Mouse (Mus musculus): ENCODE results near the gene Dnmbp.
"Not testable (repeated sequence)": the region's sequence is repeated elsewhere in the genome, so short reads cannot be mapped to it uniquely, and the experiment has no call there.

The Dnmbp gene

DNA sequence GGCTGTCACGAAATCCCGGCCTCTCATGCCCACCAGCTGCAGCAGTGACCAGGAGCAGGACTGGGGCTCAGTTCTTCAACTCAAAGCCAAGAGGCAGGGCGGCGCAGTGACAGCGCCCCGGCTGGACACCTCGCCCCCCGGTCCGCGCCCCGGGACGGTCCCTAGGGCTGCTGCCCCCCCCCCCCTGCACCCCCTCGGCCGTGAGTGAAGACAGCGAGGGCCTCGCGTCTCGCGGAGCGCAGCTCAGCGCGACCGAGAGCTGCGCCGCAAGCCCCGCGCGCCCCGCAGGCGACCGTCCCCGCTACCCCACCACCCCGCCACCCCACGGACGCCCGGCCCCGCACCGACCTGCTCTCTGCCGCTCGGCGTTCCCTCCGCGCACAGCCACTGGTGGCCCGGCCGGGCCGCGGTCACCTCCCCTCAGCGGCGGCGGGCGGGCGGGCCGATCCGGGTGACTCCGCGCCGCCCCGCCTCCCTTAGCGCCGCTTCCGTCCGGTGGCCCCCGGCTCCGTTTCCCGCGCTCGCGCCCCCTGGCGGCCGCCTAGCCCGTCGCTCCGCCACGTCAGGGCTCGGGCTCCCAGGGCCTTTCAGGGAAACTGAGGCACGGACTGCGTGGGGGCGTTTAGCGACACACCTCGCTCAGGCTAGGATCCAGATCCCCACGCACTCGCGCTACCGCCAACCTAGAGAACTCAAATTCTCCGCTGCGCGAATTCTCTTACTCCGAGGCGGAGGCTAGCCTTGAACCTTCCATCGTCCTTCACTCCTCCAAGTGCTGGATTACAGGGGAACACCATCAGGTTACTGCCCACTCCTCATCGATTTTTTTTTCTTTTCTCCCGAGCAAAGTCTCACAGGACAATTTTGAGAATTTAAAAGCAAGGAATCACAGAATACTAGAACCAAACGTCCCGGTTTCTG is at the start of gene Dnmbp:
Gene Dnmbp (minus strand): TSS at position 423 of the 921 bp plus-strand sequence.
- DNase-seq, result peak; percentile 80

- DNase-seq, result no peak
Observed at GRCm38 (mm10) chr19:43986069-43986794, 46.2 kb upstream of the Dnmbp start, which contains the start of gene Cpn1. TSS of gene Cpn1 (minus strand) at chr19:43986556.

GRCm38 (mm10) chr19:43981992-43982391 is 42.0 kb upstream of the Dnmbp start:
- DNase-seq, result no peak

DNA sequence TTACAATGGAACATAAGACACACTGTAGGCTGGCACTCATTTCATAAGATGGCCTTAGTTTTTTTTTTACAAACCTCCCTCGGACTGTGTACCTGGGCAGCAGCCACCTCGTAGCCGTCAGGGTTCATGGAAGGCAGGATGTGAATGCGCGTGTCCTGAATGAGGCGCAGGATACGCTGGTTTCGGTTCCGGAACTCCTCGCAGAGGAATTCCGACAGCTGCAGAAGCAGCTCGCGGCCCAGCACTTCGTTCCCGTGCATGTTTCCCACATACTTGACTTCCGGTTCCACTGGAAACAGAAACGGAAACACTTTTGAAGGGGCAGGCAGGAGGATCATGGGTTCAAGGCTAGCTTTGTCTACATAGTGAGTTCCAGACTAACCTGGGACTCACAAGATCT is 40.7 kb upstream of the Dnmbp start:
- no peak for DNase-seq

- DNase-seq, result no peak
Observed at GRCm38 (mm10) chr19:43977799-43978198, 37.8 kb upstream of the Dnmbp start.

DNA sequence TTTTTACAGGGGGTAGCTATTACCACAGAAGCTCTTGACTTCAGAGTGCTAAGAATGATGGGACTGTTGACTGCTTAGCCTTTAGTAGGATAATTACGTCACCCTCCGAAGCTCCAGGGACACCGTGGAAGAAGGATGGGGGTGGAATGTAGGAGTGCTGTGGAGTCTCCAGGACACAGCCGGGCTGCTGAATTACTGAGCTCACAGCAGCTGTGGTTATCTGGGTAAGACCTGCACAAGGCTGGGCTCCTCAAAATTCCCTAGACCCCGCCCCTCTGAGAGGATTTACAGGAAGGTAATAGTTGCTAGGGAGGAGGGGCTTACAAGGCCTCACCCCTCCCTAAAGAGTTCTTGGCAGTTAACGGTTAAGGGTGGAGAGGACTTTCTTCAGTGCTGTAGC is 36.7 kb upstream of the Dnmbp start:
- no peak for DNase-seq

- DNase-seq, result no peak
Observed at GRCm38 (mm10) chr19:43974221-43974620, 34.2 kb upstream of the Dnmbp start.

- no peak for DNase-seq
Observed at GRCm38 (mm10) chr19:43973711-43974110, 33.7 kb upstream of the Dnmbp start.

DNA sequence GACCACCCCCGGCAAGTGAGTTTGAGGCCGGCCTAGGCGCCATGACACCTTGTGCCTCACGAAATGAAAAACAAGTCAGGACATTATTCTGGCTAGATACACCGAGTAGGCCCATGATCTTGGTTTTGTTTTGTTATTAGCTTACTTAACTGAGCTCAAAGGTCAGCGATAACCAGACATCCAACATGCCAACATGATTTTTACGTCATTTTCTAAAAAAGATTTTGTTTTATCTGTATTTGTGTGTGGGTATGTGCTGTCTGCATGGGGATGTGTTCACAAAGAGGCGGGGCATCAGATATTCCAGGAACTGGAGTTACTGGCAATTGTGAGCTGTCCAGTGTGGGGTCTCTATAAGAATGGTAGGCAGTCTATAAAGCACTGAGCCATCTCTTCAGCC is 32.1 kb upstream of the Dnmbp start:
- DNase-seq, result no peak

DNA sequence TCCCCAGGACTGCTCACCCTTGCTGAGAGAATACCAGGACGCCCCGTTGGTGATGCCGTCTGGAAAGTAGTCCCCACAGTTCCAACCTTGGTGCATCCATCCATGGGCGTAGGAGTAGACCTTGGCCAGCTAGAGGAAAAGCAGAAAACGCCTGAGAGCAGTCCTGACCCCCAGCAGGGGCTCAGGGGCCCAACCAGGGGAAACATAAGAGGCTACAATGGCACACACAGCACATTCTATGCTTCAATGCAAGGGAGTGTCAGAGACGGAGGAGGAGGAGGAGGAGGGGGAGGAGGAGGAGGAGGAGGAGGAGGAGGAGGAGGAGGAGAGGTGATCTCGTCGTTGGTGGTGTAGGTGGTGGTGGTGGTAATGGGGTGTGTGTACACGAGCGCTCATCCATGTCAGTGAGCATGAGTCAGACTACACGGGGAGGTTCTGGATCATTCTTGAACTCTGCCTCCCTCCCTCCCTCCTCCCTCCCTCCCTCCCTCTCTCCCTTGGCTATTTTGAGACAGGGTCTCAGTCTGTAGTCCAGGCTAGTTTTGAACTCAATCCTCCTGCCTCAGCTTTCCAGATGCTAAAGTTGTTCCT is 28.5 kb upstream of the Dnmbp start:
- no peak for DNase-seq

- no peak for DNase-seq
Observed at GRCm38 (mm10) chr19:43966481-43966880, 26.5 kb upstream of the Dnmbp start.

DNA sequence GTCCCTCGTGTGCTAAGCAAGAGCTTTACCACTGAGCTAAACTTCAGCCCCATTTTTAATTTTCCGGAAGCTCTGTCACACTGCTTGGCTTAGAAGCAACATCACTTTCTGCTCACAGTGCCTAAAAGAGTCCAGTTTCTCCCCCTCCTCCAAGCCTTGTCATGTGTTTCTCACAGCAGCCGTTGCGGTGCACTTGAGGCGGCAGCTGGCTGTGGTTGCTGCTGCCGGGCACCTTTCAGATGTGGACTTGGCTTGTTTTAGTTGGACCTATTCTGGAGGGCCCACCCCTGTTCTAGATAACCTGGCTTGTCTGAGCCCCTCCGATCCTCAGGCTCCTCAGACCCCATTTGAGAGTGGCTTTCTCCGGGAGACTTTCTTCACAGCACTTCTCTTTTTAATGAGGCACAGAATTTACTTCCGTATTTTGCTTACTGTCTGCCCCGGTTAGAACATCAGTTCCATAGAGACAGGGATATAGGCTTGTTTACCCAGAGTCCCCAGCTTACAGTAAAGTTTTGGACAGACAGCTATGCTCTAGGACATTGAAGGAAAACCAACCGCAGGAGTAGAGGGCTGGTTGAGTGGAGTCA is 25.6 kb upstream of the Dnmbp start:
- no peak for DNase-seq

DNA sequence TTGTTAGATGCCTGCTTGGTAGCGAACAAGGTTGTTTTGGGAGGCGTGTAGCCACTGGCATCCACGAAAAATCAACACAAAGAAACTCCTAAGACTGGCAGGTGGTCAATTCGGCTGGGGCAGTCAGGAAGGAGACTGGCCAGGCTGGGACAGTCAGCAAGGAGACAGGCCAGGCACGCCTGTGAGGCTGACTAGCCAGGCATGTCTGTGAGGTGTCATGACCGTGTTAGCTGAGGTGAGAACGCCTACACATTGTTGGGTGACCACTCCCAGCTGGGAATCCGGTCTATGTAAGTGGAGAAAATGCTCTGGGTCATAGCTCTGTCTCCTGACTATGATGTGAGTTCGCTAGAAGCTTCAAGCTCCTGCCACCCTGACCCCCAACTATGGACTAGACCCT is 22.8 kb upstream of the Dnmbp start:
- no peak for DNase-seq

GRCm38 (mm10) chr19:43961185-43961584 is 21.2 kb upstream of the Dnmbp start:
- DNase-seq, result no peak

- no peak for DNase-seq
Observed at GRCm38 (mm10) chr19:43960014-43960413, 20.0 kb upstream of the Dnmbp start.

- peak; percentile 42 for DNase-seq
Observed at GRCm38 (mm10) chr19:43959162-43959561, 19.2 kb upstream of the Dnmbp start.

- no peak for DNase-seq
Observed at GRCm38 (mm10) chr19:43957881-43958280, 17.9 kb upstream of the Dnmbp start.

GRCm38 (mm10) chr19:43957402-43957801 is 17.4 kb upstream of the Dnmbp start:
- no peak for DNase-seq

- no peak for DNase-seq
Observed at GRCm38 (mm10) chr19:43955266-43955665, 15.3 kb upstream of the Dnmbp start.

DNA sequence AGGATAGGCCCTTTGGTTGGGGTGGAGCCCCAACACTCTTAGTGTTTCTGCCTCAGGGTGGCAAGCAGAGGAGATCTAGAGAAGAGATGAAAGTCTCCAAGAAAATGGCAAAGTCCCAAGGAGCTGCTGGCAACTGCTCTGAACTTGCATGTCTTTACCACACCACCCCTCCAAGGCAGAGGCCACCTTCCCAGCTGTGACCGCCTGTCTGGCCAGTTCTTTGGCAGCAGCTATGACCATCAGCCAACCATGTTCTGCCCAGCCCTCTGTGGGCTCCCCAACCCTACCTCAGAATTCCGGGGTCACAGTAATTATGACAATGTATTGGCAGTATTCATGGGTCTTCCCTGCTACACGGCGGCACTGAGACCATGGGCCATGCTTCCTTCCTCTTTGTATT is 14.9 kb upstream of the Dnmbp start:
- DNase-seq, result no peak

- DNase-seq, result not testable (repeated sequence)
Observed at GRCm38 (mm10) chr19:43952936-43953335, 12.9 kb upstream of the Dnmbp start.

- no peak for DNase-seq
Observed at GRCm38 (mm10) chr19:43949111-43949810, 9.3 kb upstream of the Dnmbp start.

- DNase-seq, result no peak
Observed at GRCm38 (mm10) chr19:43944566-43944965, 4.6 kb upstream of the Dnmbp start.
